Mouse (Mus musculus): ENCODE results near the gene Gm813. TPM values are rescaled to one million over a fixed set of nuclear protein-coding genes. Genes with fewer than 3 reads are reported as not detected.

Gene Gm813
- not detected for total RNA-seq (2023)

DNA sequence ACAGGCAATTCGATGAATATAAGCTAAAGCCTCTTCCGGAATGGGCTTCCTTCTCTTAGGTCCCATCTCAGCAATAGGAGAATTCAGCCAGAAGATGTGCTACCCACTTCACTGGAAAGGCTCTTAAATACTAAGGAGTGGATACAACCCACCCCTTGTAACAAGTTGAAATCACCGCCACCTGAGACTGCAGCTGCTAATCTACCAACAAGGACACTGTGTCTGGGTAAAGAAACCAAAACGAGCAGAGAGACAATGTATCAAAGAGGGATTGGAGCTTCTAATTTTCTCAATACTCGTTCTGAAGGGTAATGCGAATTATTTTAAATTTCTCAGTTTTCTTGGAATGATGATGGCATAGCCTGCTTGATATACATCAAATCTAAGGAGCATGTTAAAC, at the start of gene Gm813:
TSS of gene Gm813 (minus strand) at position 101 of the 400 bp plus-strand sequence.

GRCm38 (mm10) chr16:58638689-58639175, 22.0 kb upstream of the Gm813 start, which contains the start of gene E330017A01Rik:
E330017A01Rik (minus strand) TSS chr16:58638739.

Other genes starting within 250 kb of the Gm813 start
- 1 to 10 TPM; 1.1 to 2.0 TPM for gene Dcbld2, start 208.5 kb downstream of the Gm813 start, total RNA-seq (2023)
- gene St3gal6, start 92.7 kb downstream of the Gm813 start, total RNA-seq (2023): 10 to 100 TPM; 16.8 to 28.4 TPM
- not detected for gene E330017A01Rik, start 21.8 kb upstream of the Gm813 start, total RNA-seq (2023)
- gene Cpox, start 53.3 kb upstream of the Gm813 start, total RNA-seq (2023): 10 to 100 TPM; 11.4 to 14.0 TPM
- gene Gpr15, start 102.1 kb upstream of the Gm813 start, total RNA-seq (2023): 1 to 10 TPM in 1 of 2 experiments, not detected in 1; 1.3 TPM
- gene Cldnd1, start 110.9 kb upstream of the Gm813 start, total RNA-seq (2023): 10 to 100 TPM; 67.0 to 67.6 TPM
- not detected for gene Olfr172, start 146.2 kb upstream of the Gm813 start, total RNA-seq (2023)
- gene Olfr173, start 183.3 kb upstream of the Gm813 start, total RNA-seq (2023): not detected
- not detected for gene Olfr175-ps1, start 209.8 kb upstream of the Gm813 start, total RNA-seq (2023)

Measured in monocyte, adult 59 days (primary cell).